Mouse (Mus musculus) MEL-GATA-1-ER (cell line): ENCODE measurements at regions not wholly inside any gene's neighbourhood (a gene's known extent, or its start where the extent isn't known, plus 50 kb on each side); places are given as distances from the start of the nearest gene placed in this dataset.

Experiments used
- DNase-seq: peaks from one replicate; pipeline ENCODE4 v3.0.0-alpha.2; 2012; ENCODE audit warnings: low read depth; ENCODE audit errors: extremely low read depth

DNA sequence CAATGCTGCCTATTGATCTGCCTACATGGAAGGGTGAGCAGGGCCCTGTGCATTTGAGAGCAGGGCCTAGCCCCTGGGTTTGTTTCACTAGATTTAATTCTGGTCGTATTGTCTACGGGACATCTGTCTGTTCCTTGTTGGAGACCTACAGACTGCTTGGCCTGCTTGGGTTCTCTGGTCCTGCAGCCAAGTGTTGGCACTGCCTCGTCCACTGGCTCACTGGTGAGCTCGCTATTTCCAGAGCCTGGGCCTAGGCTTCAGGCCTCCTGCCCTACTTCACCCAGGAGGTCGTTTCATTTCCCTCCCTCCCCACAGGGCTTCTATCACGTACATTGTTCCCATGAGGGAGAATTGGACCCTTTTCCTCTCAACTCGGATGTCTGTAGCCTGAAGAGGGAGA is 62.2 kb upstream of the Blcap start:
- no peak for DNase-seq

DNA sequence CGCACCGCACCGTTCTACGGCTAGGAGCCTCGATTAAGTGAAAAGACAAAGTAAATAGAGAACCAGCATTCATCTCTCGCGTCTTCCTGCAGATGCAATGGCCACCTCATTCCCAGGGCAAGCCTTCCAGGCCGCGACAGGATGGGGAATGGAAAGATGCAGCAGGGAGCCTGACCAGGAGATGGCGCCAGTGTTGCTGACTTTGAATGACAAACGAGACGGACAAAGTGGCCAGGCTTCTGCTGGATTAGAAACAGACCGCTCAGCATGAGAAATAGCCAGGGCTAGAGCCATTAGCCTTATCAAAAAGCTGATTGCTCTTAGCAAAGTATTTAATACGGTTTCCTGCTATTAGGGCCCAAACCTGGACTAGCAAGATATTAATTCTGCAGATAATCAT is 64.6 kb upstream of the Blcap start:
- DNase-seq = no peak

DNA sequence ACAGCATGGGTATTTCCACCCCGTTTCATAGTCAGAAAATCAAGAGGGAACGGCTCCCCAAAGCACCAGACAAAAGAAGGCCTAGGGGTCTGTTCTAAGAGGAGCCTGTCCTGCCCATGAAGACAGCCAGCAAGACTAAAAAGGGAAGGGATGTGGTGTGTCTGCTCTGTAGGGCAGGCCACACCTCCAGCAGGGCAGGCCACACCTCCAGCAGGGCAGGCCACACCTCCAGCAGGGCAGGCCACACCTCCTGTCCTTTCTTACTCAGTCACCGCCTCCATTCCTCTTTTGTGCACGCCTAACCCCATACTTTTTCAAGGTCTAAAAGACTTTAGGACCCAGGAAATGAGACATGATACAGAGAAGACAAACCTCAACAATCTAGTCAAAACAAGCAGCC is 69.8 kb upstream of the Blcap start:
- peak; percentile 28 for DNase-seq

DNA sequence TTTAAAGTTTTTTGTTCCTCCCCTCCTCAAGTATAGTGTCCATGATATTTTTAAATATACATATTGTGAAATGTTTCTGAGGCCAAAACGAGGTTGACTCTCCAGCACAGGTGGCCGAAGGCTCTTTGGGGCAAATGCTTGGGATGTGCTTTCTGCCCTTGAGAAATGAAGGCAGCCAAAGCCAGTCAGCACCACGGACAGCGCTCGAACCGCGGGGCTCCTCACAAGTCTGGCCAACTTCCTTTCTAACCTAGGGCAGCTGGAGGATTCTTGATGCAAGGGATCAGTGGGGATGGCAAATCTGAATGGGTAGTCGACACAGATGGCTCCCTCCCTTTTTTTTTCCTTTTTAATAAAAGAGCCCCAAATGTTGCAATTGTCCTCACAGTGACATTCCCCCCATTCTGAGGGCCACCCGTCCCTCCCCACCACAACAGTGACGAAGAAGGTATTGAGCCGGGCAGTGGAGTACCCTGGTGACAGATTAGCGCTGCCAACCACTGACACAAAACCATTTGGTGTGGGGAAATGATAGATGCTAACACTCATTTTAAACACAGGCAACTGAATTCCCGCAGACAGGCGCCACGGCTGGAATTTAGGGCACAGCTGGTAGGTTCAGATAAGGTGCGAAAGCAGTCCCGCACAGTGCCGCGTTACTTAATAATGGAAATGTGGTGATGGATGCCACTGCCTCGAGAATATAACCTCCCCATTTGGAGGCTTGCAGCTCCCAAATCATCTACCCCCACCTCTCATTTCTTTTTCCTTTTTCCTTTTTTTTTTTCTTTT is 73.4 kb upstream of the Ctnnbl1 start:
- DNase-seq = no peak

DNA sequence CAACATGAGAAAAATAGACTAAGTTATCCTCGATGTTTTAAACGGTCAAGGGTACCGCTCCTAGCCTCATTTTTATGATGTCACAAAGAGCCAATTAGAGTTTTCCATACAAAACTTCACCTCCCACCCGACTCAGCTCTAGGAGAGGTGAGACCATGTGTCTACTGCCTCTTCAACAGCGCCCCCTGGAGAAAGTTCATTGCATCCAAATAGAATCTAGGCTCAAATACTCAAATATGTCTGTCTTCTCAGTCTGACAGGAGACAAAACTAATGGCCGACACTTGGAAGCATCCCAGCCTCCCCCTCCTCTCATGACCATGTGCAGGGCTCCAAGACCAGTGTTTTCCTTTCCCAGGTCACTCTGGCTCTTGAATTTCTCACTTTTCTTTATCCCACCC is 72.7 kb upstream of the Ctnnbl1 start:
- no peak for DNase-seq

DNA sequence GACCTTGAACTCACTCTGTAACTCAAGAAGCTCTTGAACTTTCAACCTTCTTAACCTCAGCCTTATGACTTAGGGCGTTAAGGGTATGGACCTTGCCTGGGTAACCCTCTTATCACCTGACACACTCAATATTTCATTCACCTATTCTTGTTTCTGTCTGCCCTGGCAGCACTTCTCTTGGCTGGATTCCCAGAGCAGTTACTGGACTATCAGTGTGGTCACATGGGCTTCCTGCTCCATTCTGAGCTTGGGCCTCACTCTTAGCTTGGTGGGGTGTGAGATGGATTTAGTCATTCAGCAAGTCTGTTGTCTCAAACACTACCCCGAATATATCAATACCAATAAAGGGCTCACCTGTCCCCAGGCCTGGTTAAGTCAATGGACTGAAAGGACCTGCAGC is 67.0 kb upstream of the Ctnnbl1 start:
- no peak for DNase-seq

DNA sequence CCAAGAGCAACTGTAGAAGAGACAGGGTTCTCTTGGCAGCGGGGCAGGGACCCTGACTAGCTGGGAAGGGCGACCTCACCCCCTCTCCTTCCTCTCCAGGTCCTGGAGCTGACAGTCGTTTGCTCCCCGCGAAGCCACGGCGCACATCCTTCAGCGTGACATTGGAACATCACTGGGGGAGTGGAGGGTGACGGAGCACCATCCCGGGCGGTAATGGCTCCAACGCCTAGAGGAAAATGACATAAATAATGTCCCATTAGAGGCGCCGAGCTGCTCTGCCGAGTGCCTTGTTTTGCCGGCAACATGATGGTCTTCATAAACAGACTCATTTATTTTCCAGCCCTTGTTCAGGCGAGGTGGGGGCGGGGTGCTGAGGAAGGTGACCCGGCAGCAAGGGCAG is 62.3 kb upstream of the Ctnnbl1 start:
- DNase-seq = no peak

DNA sequence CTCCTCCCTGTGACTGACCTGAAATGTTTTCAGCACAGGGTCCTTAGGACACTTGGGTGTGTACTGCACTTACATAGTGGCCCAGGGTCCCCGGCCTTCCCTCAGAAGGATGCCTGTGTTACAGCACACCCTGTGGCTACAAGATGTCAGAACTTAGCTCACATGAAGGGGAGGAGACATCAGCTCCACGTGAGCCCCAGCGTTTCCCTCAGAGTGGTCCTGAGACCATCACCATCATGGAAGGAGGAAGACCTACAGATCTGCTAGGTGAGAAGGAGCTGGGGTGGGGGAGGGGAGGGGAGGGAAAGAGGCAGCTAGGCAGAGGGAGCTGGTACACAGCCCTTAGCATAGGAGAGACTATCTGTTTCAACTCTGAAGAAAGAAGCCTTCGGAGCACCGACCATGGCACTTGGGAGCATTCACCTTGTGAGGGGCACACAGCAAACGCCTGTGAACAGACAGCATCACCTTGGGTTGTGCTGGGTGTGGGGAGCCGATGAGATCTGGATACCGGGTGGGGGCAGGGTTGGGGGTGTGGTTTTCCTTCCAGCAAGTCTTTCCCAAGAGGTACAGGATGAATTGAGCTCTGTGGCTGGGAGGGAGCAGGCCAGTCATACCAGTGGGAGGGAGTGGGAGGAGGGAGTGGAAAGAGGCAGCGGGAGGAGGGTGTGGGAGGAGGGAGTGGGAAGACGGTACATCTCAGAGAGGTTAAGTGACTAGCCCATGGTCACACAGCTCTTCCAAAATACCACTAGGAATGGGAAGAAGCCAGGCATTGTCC is 60.6 kb upstream of the Ctnnbl1 start:
- no peak for DNase-seq

DNA sequence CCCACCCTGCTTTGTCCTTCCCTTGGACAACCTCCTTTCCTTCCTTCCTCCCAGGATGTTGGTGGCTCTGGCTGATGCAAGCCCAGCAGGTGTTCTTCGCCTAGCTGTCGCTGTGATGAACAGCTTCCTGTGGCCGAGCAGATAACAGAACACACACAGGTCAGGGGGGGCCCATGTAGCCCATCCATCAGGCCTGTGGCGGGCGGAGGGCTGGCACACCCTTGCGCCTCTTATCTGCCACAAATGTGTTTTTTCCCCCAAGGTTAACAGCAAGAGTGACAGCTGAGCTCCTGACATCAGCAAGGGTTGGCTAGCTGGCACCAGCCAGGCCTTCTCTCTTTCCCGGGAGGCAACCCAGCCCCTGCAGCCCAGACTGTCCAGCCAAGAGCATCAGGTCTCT is 59.9 kb upstream of the Ctnnbl1 start:
- DNase-seq = no peak

DNA sequence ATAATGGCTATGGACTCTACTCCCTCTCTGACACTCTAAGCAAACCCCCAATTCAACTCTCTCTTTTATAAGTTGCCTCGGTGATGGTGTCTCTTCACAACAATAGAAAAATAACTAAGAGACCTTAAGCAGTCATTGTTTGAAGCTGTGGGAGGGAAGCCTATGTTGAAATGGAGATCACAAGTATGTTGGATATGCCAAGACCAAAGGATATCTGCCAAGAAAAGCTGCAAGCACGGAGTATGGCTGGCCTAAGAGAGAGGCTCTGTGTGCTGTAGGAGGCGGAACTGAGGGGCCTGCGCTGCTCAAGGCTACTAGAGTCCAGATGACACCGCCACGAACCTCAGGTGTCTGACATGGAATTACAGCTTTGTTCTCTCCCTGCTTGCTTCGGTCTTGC is 55.3 kb upstream of the Ctnnbl1 start:
- DNase-seq = no peak
